Mouse (Mus musculus) midbrain, embryonic 12.5 days (tissue): Measurements from ENCODE around the gene Vmac. TPM values are rescaled to one million over a fixed set of nuclear protein-coding genes. Genes with fewer than 3 reads are reported as not detected.

Source experiments
- ATAC-seq: fragments of 200-750 bp; cut with Nextera tagmentation; 2 replicates; pipeline ENCODE4 v1.8.0; 2017; ENCODE audit warnings: low read depth, moderate TSS enrichment, moderate library complexity; ENCODE audit not compliant: low FRiP score
- H3K27ac ChIP-seq: fragments of 300-500 bp; sonication (generic); replicated peaks from 2 replicates; pipeline ENCODE4 v1.5.1; 2016; ENCODE audit warnings: mild to moderate bottlenecking
- H3K27me3 ChIP-seq: fragments of 300-500 bp; sonication (generic); 2 replicates; pipeline ENCODE4 v1.6.1; 2016; ENCODE audit warnings: mild to moderate bottlenecking
- H3K36me3 ChIP-seq: fragments of 300-500 bp; sonication (generic); 2 replicates; pipeline ENCODE4 v1.6.1; 2016
- H3K4me1 ChIP-seq: fragments of 300-500 bp; sonication (generic); 2 replicates; pipeline ENCODE4 v1.6.1; 2016
- H3K4me2 ChIP-seq: fragments of 300-500 bp; sonication (generic); replicated peaks from 2 replicates; pipeline ENCODE4 v1.6.1; 2016; ENCODE audit warnings: mild to moderate bottlenecking, moderate library complexity
- H3K4me3 ChIP-seq: fragments of 300-500 bp; sonication (generic); 2 replicates; pipeline ENCODE4 v1.5.1; 2016; ENCODE audit warnings: mild to moderate bottlenecking
- H3K9ac ChIP-seq: fragments of 300-500 bp; sonication (generic); replicated peaks from 2 replicates; pipeline ENCODE4 v1.6.1; 2016; ENCODE audit warnings: mild to moderate bottlenecking, moderate library complexity
- H3K9me3 ChIP-seq: fragments of 300-500 bp; sonication (generic); 2 replicates; pipeline ENCODE4 v1.6.1; 2016; ENCODE audit warnings: mild to moderate bottlenecking
- WGBS: fragments of 180-500 bp; shearing (Covaris S2); methylation state at CpG from one replicate; pipeline ENCODE4 v1.1.7; 2016; 5-methylcytosine and 5-hydroxymethylcytosine counted together
- polyA plus RNA-seq: library from polyadenylated mRNA; unstranded; fragments of >200 nt; fragmentation: Nextera tagmentation; extraction: Ambion mirVana; gene quantifications from 2 replicates; pipeline ENCODE4 v1.2.1, GENCODE M21; 2016

Vmac gene
- 15.4 and 18.2 TPM in 2 replicates for polyA plus RNA-seq

- H3K27ac ChIP-seq, result peak within 1 kb of the TSS; percentile 81
- peak within 1 kb of the TSS; percentile 83 for H3K4me2 ChIP-seq
- peak; percentile 73 for ATAC-seq
- peak within 1 kb of the TSS; percentile 85 for H3K4me3 ChIP-seq
- peaks cover 31% of the 10 kb centered on the region for H3K4me1 ChIP-seq
- H3K9ac ChIP-seq, result peak within 1 kb of the TSS; percentile 93
- H3K9me3 ChIP-seq, result no peaks in the 10 kb centered on the region
- WGBS, result under 1% methylated on average over 59 of the region's 59 CpGs
- peaks cover 23% of the 10 kb centered on the region for H3K36me3 ChIP-seq
- H3K27me3 ChIP-seq, result no peaks in the 10 kb centered on the region
These were observed at the start of gene Vmac, which contains the start of gene Ndufa11 for GRCm38 (mm10) chr17:56717363-56718058. Gene Vmac (minus strand): TSS chr17:56718022. Gene Ndufa11 (plus strand): TSS chr17:56717767.

GRCm38 (mm10) chr17:56766631-56767405 lies 49.0 kb upstream of the Vmac start:
- H3K4me1 ChIP-seq, result peaks cover 19% of the 10 kb centered on the region
- no peak overlapping the region for H3K4me3 ChIP-seq
- H3K9me3 ChIP-seq, result no peaks in the 10 kb centered on the region
- H3K4me2 ChIP-seq, result no peak overlapping the region
- H3K27ac ChIP-seq, result no peak overlapping the region
- peaks cover 45% of the 10 kb centered on the region for H3K36me3 ChIP-seq
- no peaks in the 10 kb centered on the region for H3K27me3 ChIP-seq
- ATAC-seq, result no peak
- H3K9ac ChIP-seq, result no peak overlapping the region
- 94% methylated on average over 27 of the region's 27 CpGs for WGBS

- no peaks in the 10 kb centered on the region for H3K9me3 ChIP-seq
- H3K36me3 ChIP-seq, result peaks cover 38% of the 10 kb centered on the region
- peaks cover 10% of the 10 kb centered on the region for H3K27me3 ChIP-seq
- peaks cover 25% of the 10 kb centered on the region for H3K4me1 ChIP-seq
- 0 out of 2 replicates have a peak overlapping the region, but pooled peaks have one; percentile 94 for H3K27ac ChIP-seq
- H3K9ac ChIP-seq, result peak overlapping the region; percentile 50
- H3K4me2 ChIP-seq, result peak overlapping the region; percentile 66
- 58% methylated on average over 12 of the region's 12 CpGs for WGBS
- 0 out of 2 replicates have a peak, but pooled peaks have one; percentile 3 for ATAC-seq
- H3K4me3 ChIP-seq, result peak overlapping the region; percentile 74
These were observed 47.6 kb upstream of the Vmac start for GRCm38 (mm10) chr17:56765431-56765830.

GRCm38 (mm10) chr17:56764474-56765354 lies 46.9 kb upstream of the Vmac start, which contains the start of gene Dus3l:
Gene Dus3l (plus strand): TSS chr17:56764757.
- Histone ChIP-seq H3K4me3 (peak within 1 kb of the TSS; percentile 74), H3K27ac (peak within 1 kb of the TSS; percentile 95), H3K4me1 (peaks cover 25% of the 10 kb centered on the region), H3K36me3 (peaks cover 31% of the 10 kb centered on the region), H3K4me2 (peak within 1 kb of the TSS; percentile 66), H3K9ac (peak within 1 kb of the TSS; percentile 64), H3K9me3 (no peaks in the 10 kb centered on the region), H3K27me3 (peaks cover 17% of the 10 kb centered on the region)
- ATAC-seq, result peak; percentile 72
- WGBS, result 2% methylated on average over 56 of the region's 58 CpGs

GRCm38 (mm10) chr17:56763741-56764250 lies 46.0 kb upstream of the Vmac start:
- H3K4me1 ChIP-seq, result peaks cover 29% of the 10 kb centered on the region
- peak overlapping the region; percentile 74; the same call in 1 of the 2 replicates for H3K4me3 ChIP-seq
- 78% methylated on average over 8 of the region's 8 CpGs for WGBS
- ATAC-seq, result no peak
- H3K27me3 ChIP-seq, result peaks cover 26% of the 10 kb centered on the region
- peaks cover 21% of the 10 kb centered on the region for H3K36me3 ChIP-seq
- H3K27ac ChIP-seq, result peak overlapping the region; percentile 95
- no peak overlapping the region for H3K4me2 ChIP-seq
- no peaks in the 10 kb centered on the region for H3K9me3 ChIP-seq
- H3K9ac ChIP-seq, result no peak overlapping the region

- H3K27ac ChIP-seq, result peak overlapping the region; percentile 95
- H3K9ac ChIP-seq, result no peak overlapping the region; the same call in 1 of the 2 replicates
- peaks cover 14% of the 10 kb centered on the region for H3K36me3 ChIP-seq
- no peaks in the 10 kb centered on the region for H3K9me3 ChIP-seq
- H3K4me1 ChIP-seq, result peaks cover 29% of the 10 kb centered on the region
- no peak overlapping the region for H3K4me3 ChIP-seq
- peaks cover 34% of the 10 kb centered on the region for H3K27me3 ChIP-seq
- H3K4me2 ChIP-seq, result peak overlapping the region; percentile 69; the same call in 1 of the 2 replicates
- 54% methylated on average over 27 of the region's 27 CpGs for WGBS
- no peak for ATAC-seq
These were observed 45.2 kb upstream of the Vmac start for GRCm38 (mm10) chr17:56762769-56763731.

- H3K27ac ChIP-seq, result peak overlapping the region; percentile 95
- peak overlapping the region; percentile 50 for H3K4me3 ChIP-seq
- under 1% methylated on average over 28 of the region's 28 CpGs for WGBS
- H3K4me2 ChIP-seq, result peak overlapping the region; percentile 69
- peaks cover 44% of the 10 kb centered on the region for H3K27me3 ChIP-seq
- H3K9ac ChIP-seq, result peak overlapping the region; percentile 60
- H3K36me3 ChIP-seq, result peaks cover 5% of the 10 kb centered on the region
- H3K9me3 ChIP-seq, result no peaks in the 10 kb centered on the region
- ATAC-seq, result peak; percentile 44
- peaks cover 38% of the 10 kb centered on the region for H3K4me1 ChIP-seq
These were observed 44.2 kb upstream of the Vmac start for GRCm38 (mm10) chr17:56761991-56762410.

GRCm38 (mm10) chr17:56761077-56761476 lies 43.3 kb upstream of the Vmac start:
- H3K9ac ChIP-seq, result no peak overlapping the region
- 76% methylated on average over 3 of the region's 3 CpGs for WGBS
- no peaks in the 10 kb centered on the region for H3K9me3 ChIP-seq
- H3K36me3 ChIP-seq, result no peaks in the 10 kb centered on the region
- H3K4me3 ChIP-seq, result no peak overlapping the region
- H3K4me2 ChIP-seq, result 0 out of 2 replicates have a peak overlapping the region, but pooled peaks have one; percentile 69
- H3K27me3 ChIP-seq, result peaks cover 54% of the 10 kb centered on the region
- H3K27ac ChIP-seq, result 0 out of 2 replicates have a peak overlapping the region, but pooled peaks have one; percentile 95
- no peak for ATAC-seq
- H3K4me1 ChIP-seq, result peaks cover 42% of the 10 kb centered on the region

- no peak overlapping the region for H3K4me3 ChIP-seq
- no peak overlapping the region for H3K27ac ChIP-seq
- peaks cover 72% of the 10 kb centered on the region for H3K27me3 ChIP-seq
- H3K9me3 ChIP-seq, result no peaks in the 10 kb centered on the region
- H3K4me1 ChIP-seq, result peaks cover 35% of the 10 kb centered on the region
- no peak for ATAC-seq
- 57% methylated on average over 7 of the region's 7 CpGs for WGBS
- H3K9ac ChIP-seq, result peak overlapping the region; percentile 2; the same call in 1 of the 2 replicates
- H3K4me2 ChIP-seq, result no peak overlapping the region
- H3K36me3 ChIP-seq, result no peaks in the 10 kb centered on the region
These were observed 41.4 kb upstream of the Vmac start for GRCm38 (mm10) chr17:56759261-56759660.

GRCm38 (mm10) chr17:56758132-56758531 lies 40.3 kb upstream of the Vmac start:
- H3K4me1 ChIP-seq, result peaks cover 35% of the 10 kb centered on the region
- 4% methylated on average over 12 of the region's 12 CpGs for WGBS
- H3K4me3 ChIP-seq, result no peak overlapping the region

More at GRCm38 (mm10) chr17:56758132-56758531, 40.3 kb upstream of the Vmac start:
- Histone ChIP-seq H3K9ac (no peak overlapping the region), H3K36me3 (no peaks in the 10 kb centered on the region), H3K27me3 (peaks cover 83% of the 10 kb centered on the region), H3K4me2 (0 out of 2 replicates have a peak overlapping the region, but pooled peaks have one; percentile 57), H3K27ac (no peak overlapping the region), H3K9me3 (no peaks in the 10 kb centered on the region)
- ATAC-seq, result no peak
